ENCODE assay signal across 11 mouse cellular contexts in the genomic region with DNA sequence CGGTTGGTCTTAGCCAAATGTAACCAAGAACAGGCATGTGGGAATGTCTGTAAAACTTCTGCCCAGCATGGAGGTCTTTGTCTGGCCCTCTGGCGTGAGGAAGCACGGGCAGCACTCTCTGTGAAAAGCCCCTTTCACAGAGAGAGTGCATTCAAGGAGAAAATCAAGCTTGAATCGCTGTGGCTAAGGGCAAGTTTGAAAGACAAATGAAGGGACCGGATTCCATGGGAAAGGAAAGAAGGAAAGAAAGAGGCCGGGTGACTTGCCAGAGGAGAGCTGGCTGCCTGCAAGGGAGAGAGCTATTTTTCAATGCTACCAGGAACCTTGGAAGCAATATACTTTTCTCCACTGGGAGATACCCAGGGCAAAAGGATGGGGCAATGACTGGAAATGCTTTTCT.
DNase-seq lines count a peak whose midpoint lies in the region; ATAC-seq and TF ChIP-seq lines count a peak whose summit lies in the region.
"Had no signal": no experiment of that assay in that cellular context is flagged by ENCODE, and none has a peak within 500 bp of the region (broad histone marks: within the 10 kb centered on the region; RNA-seq: fewer than 3 reads in every experiment).

No protein-coding gene starts in this region.

- H3K27me3 ChIP-seq in hindbrain, embryonic 11.5 days (ENCODE audit: control insufficient read depth, insufficient read depth, low read length), result no peaks in the 10 kb centered on the region
- H3K27me3 ChIP-seq in midbrain, embryonic 10.5 days (ENCODE audit: low read depth, poor library complexity, severe bottlenecking), result no peaks in the 10 kb centered on the region
- H3K27me3 ChIP-seq in liver, postnatal 0 days (ENCODE audit: insufficient read depth, low read length), result no peaks in the 10 kb centered on the region

- H3K4me2 ChIP-seq in hindbrain, embryonic 11.5 days (replicated peaks; ENCODE audit: low read depth, low read length), result no peak overlapping the region
- no peak overlapping the region for H3K4me2 ChIP-seq in liver, postnatal 0 days (ENCODE audit: low read depth, low read length)

- no peaks in the 10 kb centered on the region for H3K36me3 ChIP-seq in hindbrain, embryonic 11.5 days (ENCODE audit: control insufficient read depth, insufficient read depth, low read length)
- no peaks in the 10 kb centered on the region for H3K36me3 ChIP-seq in midbrain, embryonic 10.5 days
- H3K36me3 ChIP-seq in liver, postnatal 0 days (replicated peaks; ENCODE audit: insufficient read depth, low read length), result no peaks in the 10 kb centered on the region
- H3K36me3 ChIP-seq: G1E had no signal

- TF ChIP-seq CTCF in liver, postnatal 0 days (IDR thresholded peaks at IDR 0.05; ENCODE audit: low read depth), result no peak

- WGBS in hindbrain, embryonic 11.5 days, result 22% methylated on average over 6 of the region's 6 CpGs
- 19% methylated on average over 6 of the region's 6 CpGs for WGBS in midbrain, embryonic 10.5 days
- 80% methylated on average over 6 of the region's 6 CpGs for WGBS in liver, postnatal 0 days (ENCODE audit: insufficient replicate concordance)

- H3K4me1 ChIP-seq in hindbrain, embryonic 11.5 days (replicated peaks; ENCODE audit: control insufficient read depth, insufficient read depth, low read length), result no peaks in the 10 kb centered on the region
- peaks cover 23% of the 10 kb centered on the region for H3K4me1 ChIP-seq in midbrain, embryonic 10.5 days
- no peaks in the 10 kb centered on the region; the same call in 1 of the 2 replicates for H3K4me1 ChIP-seq in liver, postnatal 0 days (ENCODE audit: insufficient read depth)

- no peak overlapping the region for H3K4me3 ChIP-seq in hindbrain, embryonic 11.5 days (ENCODE audit: low read depth, low read length)
- H3K4me3 ChIP-seq in midbrain, embryonic 10.5 days, result no peak overlapping the region
- no peak overlapping the region for H3K4me3 ChIP-seq in liver, postnatal 0 days (ENCODE audit: low read depth, low read length)

- peak; percentile 88 for ATAC-seq in hindbrain, embryonic 11.5 days (ENCODE audit: low FRiP score)
- no peak for ATAC-seq in liver, postnatal 0 days

- 0 out of 2 replicates have a peak overlapping the region, but pooled peaks have one; percentile 1 for H3K9ac ChIP-seq in hindbrain, embryonic 11.5 days (ENCODE audit: low read depth, low read length)
- no peak overlapping the region for H3K9ac ChIP-seq in liver, postnatal 0 days (replicated peaks)

- no peak for TF ChIP-seq EP300 in liver, postnatal 0 days (IDR thresholded peaks at IDR 0.05; ENCODE audit: low read depth)

- H3K27ac ChIP-seq in hindbrain, embryonic 11.5 days (ENCODE audit: low read depth, low read length), result peak overlapping the region; percentile 79
- H3K27ac ChIP-seq in midbrain, embryonic 10.5 days (replicated peaks), result peak overlapping the region; percentile 83
- H3K27ac ChIP-seq in liver, postnatal 0 days (ENCODE audit: low read depth), result no peak overlapping the region

- peak; percentile 19 for DNase-seq in brain, adult 2 months (ENCODE audit: low read depth, low spot score)
- DNase-seq in embryo, embryonic 11.5 days (ENCODE audit: low read depth, low spot score), result peak; percentile 13
- peak; percentile 62 for DNase-seq in hindbrain, embryonic 11.5 days (ENCODE audit: low spot score)
- peak; percentile 53 for DNase-seq in midbrain, embryonic 10.5 days (ENCODE audit: low spot score)
- no peak for DNase-seq in lung, postnatal 4 days
- DNase-seq in liver, postnatal 0 days, result no peak
- no peak for DNase-seq in adrenal gland, postnatal 10 days
- no peak for DNase-seq in kidney, adult 8-10 months
- DNase-seq: kidney, adult 18-20 months; thymus, adult 2 months had no signal

- no peaks in the 10 kb centered on the region for H3K9me3 ChIP-seq in hindbrain, embryonic 11.5 days (ENCODE audit: control insufficient read depth, low read length)
- no peaks in the 10 kb centered on the region for H3K9me3 ChIP-seq in midbrain, embryonic 10.5 days (replicated peaks)
- H3K9me3 ChIP-seq in liver, postnatal 0 days (ENCODE audit: low read length), result no peaks in the 10 kb centered on the region
- H3K9me3 ChIP-seq: G1E had no signal

Comparison
In these comparisons a context has a peak if more than half of its experiments do, and no peak if none do; other contexts are left out.
1. DNase-seq: peak in brain, adult 2 months (single experiment), embryo, embryonic 11.5 days (single experiment), hindbrain, embryonic 11.5 days (single experiment) and midbrain, embryonic 10.5 days (single experiment); none in lung, postnatal 4 days (0 of 2), liver, postnatal 0 days (single experiment), adrenal gland, postnatal 10 days (single experiment) and kidney, adult 8-10 months (0 of 2).